Mouse (Mus musculus): ENCODE measurements at regions not wholly inside any gene's neighbourhood (a gene's known extent, or its start where the extent isn't known, plus 50 kb on each side); places are given as distances from the start of the nearest gene placed in this dataset.

DNA sequence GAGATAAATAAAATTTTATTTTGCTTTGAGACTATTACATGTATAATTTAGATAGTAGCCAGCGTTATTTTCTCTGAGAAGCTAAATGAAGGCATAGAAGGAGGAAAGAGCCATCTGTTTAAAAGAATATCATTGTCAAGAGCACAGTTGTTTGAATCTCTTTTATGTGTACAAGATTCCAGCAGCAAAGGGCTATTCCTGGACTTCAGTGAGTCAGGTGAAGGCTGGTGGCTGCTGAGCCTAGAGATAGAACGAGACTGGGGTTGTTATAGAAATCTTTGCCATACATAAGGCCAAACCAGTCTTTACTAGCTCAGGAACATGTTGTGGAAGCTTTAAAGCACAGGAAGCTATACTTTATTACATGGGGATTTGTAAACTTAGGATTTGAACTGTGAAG, 261.6 kb downstream of the Adcyap1 start:
- DNase-seq (ENCODE audit: low read depth) = no peak

DNA sequence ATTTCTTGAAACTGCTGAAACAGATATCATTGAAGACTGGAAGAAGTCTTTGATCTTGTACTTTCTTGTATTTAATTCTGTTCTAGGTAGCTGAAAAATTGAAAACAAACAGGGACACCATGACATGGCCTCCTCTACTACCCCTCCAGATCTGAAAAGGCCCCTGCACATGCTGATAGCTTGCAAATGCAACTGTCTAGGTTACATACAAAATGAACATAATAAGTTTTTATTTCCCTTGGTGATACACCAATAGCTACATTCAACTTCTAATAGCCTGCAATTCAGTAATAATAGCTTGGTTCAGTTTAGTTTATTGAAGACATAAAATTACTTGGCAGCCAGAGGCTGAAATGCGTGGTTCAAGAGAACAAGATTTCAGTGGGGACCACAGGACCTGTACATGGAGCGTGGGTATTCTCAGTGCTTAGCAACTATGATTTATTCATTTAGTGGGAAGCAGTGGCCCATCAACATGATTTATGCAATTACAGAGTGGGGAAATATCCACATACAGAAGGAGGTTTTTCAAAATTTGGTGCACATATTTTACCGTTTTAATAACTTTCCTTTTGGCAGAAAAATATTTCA, 264.9 kb downstream of the Adcyap1 start:
- no peak for DNase-seq (ENCODE audit: low read depth)

DNA sequence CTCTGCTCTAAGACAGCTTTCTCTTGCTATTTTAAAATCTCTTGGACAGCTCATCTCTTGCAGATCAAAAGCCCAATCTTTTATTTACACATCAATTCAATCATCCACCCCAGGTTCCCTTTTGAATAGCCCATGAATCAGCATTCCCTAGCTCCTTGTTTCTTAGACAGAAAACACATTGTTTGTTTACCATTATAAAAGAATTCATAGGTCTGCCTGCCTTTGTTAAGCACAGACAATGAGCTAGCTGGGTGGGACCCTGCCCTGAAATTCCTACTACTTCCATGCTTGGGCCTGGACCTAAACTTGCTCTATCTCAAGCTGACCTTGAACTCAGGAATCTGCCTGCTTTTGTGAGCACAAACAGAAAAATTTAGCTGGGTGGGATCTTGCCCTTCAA, 283.6 kb downstream of the Adcyap1 start:
- no peak for DNase-seq (ENCODE audit: low read depth)

DNA sequence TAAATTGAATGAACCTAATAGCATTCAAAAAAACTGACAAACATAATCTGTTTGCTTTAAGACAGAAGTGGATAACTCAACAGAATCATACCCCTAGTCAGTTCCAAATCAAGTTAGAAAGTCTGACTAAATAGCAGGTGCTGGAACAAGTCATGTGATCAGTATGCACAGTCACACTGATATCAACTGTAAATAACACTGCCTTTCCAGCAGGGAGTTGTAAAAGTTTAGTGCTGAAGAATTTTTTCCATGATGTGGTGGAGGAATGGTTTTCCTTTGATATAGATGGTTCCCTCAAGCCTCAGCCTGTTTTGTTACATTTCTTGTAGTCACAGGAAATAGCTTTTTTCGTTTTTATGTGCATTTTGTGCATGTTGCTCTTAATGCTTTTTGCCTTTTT, 285.7 kb downstream of the Adcyap1 start:
- no peak for DNase-seq (ENCODE audit: low read depth)

DNA sequence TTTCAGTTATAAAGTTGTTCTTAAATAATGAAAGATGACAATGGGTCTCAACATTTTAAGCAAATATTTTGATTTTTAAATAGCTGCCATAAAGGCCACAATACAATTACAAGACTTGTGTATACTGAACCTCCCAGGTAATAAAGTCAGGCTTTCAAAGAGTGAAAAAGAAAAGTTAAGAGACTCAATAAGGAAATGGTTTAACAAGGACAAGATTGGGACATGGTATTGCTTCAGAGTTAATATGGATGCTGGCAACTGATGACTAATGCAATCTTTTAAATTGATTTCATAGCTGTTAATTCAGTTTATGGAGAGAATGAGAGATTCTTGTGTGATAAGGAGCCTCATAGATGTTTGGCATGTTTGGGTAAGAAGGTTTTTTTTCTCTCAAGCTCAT, 287.6 kb downstream of the Adcyap1 start:
- no peak for DNase-seq (ENCODE audit: low read depth)

DNA sequence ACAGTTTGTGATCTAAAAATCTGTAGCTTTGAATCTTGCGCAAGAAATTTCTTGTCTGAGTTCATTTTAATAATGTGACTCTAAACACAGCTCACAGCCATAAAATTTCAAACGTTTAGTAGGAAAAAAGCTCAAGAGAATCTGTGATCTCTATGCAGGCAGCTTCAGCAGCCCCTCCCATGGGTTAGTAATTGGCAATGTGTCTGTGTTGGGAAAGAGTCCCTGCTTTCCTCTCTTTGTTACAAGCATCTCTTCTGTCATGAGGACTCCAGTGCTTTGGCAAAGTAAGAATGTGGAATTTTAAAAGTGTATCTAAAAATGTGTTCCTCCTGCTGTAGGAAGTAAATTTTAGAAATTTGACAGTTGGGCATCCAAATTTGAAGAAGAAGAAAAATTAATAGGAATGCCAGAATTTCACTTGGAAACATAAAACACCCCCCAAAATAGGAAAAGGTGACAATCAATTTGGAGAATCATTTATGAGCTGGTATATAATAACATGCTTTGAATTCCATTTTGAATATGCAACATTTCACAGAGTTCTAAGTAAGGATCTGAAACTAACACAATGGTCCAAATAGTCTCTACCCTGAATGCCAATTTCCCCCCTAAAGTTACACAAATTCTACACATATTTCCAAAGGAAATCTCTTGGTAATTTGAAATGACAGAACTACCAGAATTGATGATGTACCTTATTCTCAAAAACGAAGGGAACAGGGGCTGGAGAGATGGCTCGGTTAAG, 291.3 kb downstream of the Adcyap1 start:
- no peak for DNase-seq (ENCODE audit: low read depth)

DNA sequence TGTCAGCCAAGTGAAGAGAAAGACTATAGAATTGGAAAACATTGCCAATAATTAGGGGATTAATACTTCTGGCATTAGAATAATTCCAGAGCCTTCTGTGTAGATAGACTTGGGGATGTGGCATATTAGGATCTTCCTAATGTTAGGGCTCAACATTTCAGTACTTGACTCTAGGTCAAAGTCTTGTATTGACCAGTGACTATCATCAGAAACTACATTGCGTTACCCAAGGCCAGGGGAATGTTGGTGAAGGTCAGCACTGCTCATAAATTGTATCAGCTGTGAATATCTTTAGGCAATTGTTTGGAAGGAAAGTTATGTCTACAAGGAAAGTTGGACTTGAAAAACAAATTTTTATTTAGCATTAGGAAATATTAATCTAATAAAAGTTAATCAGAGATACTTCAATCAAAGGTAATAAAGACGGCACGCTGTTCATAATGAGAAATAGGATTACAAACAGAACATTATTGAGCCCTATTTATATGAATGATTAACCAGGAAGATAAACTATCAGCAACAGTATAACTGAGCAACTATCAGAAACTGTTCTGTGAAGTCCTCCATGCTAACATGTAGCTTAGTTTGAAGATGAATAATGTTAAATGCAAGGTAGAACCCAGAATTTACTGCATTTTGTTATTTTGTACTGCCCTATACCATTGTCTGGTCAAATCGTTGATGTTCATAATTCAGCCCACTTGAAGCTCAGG, 310.2 kb downstream of the Adcyap1 start:
- DNase-seq (ENCODE audit: low read depth) = no peak

DNA sequence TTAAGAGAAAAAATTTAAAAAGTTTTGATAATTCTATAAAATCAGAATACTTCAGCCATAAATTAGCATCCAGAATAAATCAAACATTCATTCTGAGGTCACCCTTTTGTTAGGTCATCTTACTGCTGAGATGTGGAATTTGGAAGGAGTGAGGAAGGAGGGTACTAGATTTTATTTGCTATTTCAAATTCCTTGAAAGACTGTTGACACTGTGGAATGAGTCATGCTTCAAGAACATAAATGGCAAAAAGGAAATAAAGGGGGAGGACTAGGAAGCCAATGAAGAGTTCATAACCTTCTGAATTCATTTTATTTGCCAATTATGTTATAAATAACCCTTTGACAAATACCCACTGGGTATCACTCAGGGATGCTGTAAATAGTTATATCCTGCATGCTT, 324.6 kb downstream of the Adcyap1 start:
- no peak for DNase-seq (ENCODE audit: low read depth)

DNA sequence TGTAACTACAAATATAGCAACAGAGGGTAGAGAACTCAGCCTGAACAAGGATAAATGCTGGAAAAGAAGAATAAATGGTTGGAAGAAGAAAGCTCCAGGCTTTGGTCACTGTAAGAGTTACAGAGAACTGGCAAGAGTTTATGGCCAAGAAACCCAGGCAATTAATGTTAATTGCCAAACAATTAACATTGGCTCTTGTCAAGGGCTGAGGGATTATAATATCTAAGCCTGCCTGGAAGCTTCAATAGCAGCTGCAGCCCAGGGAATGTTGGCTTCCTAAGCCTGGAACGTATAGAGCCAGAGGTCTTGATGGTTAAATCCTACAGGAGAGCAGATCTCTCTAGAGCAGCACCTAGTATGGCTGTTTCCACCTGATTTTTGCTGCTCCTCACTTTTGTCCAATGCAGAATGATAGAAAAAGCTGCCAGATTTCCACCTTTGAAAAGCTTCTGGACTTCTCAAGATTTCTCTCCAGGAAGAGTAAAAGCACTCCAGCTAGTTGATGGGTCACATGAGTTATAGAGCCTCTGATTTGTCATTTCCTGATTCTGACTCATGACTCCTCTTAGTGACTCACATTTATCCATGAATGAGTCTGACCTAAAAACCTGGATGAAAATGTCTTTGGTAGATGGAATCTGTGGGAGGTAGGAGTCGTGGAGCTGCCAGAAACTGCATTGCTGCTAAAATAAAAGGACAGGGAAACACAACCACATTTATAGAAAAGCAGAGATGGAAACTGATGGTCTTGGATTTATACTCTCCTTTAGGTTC, 327.2 kb downstream of the Adcyap1 start:
- peak; percentile 75 for DNase-seq (ENCODE audit: low read depth)

DNA sequence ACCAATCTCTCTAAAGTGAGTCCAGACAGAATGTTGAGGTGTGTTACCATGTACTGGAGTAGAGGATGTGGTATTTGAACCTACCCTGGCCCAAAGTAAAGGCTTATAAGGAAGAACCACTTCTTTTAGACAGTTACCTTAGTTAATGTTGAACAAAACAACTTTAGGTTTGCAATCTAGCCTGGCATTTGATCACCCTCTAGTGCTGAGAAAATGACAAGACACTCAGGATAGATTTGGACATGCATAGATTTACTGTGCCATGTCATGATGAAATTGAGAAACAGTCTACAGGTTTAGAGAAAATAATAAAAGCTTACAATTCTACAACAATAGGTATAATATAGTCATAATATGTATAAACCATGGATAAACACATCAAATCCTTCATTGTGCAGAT, 333.7 kb downstream of the Adcyap1 start:
- DNase-seq (ENCODE audit: low read depth) = no peak

DNA sequence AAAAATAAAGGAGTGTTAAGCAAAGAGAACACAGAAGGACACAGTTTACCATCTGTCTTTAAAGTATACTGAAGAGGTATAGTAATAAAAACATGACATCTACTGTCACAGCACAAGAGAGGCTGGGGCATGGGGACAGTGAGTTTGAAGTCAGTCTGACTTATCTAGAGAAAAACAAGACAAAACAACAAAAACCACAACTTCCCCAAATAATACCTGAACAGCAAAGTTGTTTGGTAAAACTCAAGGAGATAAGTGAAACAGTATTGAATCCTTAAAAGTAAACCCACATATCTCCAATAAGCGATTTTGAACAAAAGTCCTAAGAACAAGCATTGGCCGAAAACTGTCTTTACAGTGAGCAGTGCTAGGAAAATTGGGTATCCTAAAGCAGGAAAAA, 336.1 kb downstream of the Adcyap1 start:
- no peak for DNase-seq (ENCODE audit: low read depth)

DNA sequence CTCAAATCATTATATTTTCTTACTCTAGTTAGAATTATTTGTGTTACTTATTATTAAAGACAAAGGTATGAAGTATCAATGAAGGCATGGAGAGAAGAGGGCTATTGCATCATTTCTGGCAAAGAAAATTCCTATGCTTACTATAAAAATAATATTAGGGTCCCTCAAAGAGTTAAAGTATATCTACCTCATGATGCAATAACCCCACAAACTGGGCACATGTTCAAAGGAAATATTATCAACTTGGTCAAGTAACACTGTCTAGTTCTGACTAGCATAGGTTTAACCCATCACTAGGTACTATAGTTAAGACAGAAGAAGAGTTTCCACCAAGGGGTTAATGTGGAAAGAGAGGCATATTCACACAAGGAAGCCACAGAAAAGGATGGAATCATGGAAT, 336.9 kb downstream of the Adcyap1 start:
- no peak for DNase-seq (ENCODE audit: low read depth)

DNA sequence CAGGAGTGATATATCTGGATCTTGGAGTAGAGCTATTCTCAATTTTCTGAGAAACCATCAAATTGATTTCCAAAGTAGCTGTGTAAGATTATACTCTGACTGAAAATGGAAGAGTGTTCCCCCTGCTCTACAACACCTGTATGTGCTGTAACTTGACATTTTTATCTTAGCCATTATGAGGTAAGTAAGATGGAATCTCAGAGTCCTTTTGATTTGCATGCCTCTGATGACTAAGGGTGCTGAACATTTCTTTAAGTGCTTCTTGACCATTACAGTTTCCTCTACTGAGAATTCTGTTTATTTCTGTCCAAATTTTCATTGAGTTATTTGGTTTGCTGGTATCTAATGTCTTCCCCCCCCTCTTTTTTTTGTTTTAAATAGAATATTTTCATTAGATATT, 343.0 kb downstream of the Adcyap1 start:
- no peak for DNase-seq (ENCODE audit: low read depth)

DNA sequence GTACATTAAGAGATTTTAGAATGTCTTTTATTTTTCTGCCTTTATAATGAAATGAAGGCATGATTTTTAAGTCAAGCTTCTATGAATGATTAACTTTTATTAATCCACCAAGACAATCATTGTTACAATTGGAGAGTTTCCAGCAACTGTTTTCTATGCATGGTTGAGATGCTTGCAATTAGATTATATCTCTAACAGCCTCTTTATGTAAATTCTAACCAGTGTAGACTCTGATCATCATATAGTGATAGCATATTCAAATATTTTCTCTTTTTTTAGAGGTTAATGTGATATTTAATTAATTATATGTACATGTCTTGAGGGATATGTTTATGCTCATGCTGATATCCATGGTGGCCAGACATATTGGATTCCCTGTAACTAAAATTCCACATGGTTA, 351.5 kb downstream of the Adcyap1 start:
- no peak for DNase-seq (ENCODE audit: low read depth)

DNA sequence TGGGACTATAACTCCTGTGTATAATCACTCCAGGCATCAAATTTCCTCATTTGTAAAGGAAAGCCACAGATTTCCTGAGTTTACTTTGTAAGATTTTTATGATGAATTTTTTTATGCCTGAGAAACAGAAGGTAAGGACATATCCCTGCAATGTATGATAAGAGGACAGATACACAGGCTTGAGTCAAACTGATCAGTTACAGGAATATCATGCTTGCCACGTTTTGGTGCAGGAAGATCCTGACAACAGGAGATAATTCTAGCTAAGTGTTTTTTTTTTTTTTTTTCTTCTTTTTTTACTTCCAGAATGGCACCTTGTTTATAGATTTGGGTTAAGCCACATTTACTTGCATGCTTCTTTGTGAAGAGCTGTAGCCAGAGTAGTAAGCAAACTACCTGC, 357.1 kb downstream of the Adcyap1 start:
- no peak for DNase-seq (ENCODE audit: low read depth)

DNA sequence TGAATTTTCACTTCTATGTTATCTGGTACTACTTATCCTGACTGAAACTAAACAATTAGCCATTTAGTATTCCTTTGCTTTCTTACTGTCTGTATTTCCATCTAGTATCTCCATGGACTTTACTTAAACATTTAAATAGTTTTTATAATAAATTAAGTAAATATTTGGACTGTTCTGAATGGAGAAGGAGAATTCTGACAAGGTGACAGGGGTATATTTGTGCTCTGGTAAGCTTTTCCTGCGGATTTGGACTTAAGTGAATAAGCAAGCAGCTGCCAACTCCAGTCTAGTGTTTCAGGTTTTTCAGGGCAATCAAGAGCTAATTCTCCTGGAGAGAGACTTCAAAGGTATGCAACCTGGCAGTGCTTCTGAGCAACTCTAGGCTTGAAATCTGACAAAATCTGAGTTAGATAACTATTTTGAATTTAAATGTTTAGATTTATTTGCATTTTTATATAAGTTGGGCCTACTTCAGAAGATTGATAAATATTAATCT, 364.5 kb downstream of the Adcyap1 start:
- peak; percentile 63 for DNase-seq (ENCODE audit: low read depth)

DNA sequence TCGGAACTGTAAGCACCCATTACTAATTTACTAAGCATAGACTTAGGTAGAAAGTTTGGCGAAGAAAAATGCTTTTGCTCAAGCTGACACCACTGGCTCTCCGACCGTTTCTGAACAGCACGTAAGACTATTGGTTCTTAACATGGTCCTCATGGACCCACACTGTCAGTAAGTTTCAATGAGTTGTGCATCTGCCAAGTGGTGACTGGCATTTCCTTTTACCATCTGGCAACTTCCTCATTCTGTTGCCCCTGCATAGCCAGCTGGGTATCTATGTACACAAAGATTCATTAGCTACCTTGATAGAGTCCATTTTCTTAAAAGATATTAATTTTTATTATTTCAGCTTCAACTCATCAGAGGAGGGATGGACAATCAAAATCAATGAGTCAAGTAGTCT, 381.2 kb downstream of the Adcyap1 start:
- no peak for DNase-seq (ENCODE audit: low read depth)

DNA sequence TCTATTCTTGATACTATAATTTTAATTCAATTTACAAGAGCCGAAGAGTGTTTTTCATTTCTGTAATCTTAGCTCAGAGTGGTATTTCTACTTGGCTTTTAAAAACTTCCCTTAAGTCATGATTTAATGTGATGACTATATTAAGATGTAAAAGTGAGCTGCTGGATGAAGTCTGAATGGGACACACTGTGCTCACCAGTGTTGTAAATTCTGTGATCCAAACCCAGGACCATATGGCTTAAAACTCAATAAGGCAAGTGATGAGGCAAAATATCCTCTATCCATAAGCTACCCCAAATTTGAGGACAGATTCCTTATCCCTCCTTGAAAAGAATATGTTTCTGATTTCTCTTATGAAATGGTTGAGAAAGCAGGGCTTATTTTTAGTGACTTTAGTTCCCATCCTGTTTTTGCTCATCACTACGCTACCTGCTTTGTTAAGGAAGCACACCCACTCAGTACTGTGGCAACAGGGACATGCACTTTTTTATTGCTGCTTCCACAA, 399.4 kb downstream of the Adcyap1 start:
- no peak for DNase-seq (ENCODE audit: low read depth)

DNA sequence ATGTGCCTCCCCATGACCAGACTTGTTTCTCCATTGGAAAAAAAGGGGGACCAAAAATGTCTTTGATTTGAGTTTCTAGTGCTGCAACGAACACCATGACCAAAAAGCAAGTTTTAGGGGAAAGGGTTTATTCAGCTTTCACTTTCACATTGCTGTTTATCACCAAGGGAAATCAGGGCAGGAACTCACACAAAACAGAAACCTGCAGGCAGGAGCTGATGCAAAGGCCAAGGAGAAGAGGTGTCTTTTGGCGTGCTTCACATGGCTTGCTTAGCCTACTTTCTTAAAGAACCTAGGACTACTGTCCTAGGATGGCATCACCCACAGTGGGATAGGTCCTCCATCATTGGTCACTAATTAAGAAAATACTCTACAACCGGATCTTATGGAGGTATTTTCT, 401.4 kb downstream of the Adcyap1 start:
- DNase-seq (ENCODE audit: low read depth) = no peak

DNA sequence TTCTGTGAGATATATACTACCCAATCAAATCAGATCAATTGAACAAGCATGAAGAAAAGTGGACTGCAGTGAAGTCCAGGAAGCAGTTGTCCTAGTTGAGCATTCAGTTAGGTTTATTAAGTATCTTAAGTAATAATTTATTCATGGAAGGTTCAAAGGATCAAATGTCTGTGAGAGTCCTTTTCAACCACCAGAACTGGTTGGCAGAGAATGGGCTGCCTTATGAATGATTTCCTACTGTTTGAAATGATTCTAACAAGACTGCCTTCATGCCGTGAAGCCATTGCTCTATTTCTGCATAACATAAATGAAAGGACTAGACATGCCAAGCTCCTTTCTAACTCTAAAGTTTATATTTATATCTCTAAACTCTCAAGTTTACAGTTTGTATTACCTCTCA, 410.4 kb downstream of the Adcyap1 start:
- DNase-seq (ENCODE audit: low read depth) = no peak

DNA sequence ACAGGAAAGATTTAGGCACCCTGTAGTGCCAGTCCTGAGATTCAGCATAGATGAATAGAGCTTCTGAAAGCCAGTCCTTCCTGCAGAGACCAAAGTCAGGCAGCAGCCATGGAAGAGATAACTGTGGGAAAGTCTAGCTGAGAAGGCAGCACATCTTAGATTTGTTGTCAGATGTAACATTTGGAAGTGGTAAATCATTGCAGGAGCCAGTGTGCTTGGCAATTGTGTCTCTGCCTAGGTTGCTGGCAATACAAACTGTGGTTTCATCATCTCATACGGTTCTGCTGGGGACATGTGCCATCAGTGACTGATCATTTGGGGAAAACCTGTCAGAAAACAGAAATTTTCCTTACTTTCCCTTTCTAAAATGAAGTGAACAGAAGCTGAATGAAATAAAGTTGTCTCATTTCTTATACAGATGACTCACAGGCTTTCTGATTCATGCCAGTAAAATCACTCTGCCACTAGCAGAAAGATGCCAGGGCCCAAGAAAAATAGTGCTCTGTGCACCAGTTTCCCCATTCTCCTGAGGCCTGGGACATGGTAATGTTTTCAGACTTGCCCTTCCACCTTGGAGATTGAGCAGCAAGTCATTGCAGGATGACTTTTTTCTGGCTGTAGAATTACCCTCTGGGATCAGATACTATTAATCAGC, 411.3 kb downstream of the Adcyap1 start:
- no peak for DNase-seq (ENCODE audit: low read depth)

Measured in gonadal fat pad, adult 2 months (tissue).